Mouse (Mus musculus) myocyte (in vitro differentiated cells): ENCODE measurements around the gene Smo. TPM values are rescaled to one million over a fixed set of nuclear protein-coding genes. Genes with fewer than 3 reads are reported as not detected.

Experiments used
- H3K27me3 ChIP-seq: one replicate; pipeline ENCODE4 v1.6.1; 2011; ENCODE audit not compliant: control insufficient read depth, insufficient read depth, insufficient read length
- H3K36me3 ChIP-seq: one replicate; pipeline ENCODE4 v1.6.1; 2011; ENCODE audit not compliant: control insufficient read depth, insufficient read depth
- H3K4me2 ChIP-seq: one replicate; pipeline ENCODE4 v1.6.1; 2011; ENCODE audit warnings: low read depth, control low read depth
- H3K4me3 ChIP-seq: one replicate; pipeline ENCODE4 v1.5.1; 2011; ENCODE audit warnings: mild to moderate bottlenecking, control low read depth, moderate library complexity
- H3K79me2 ChIP-seq: one replicate; pipeline ENCODE4 v1.6.1; 2011; ENCODE audit not compliant: control insufficient read depth, insufficient read depth
- H3ac ChIP-seq: one replicate; pipeline ENCODE4 v1.6.1; 2011; ENCODE audit not compliant: control insufficient read depth, insufficient read length
- CEBPB ChIP-seq: IDR thresholded peaks from 2 replicates; pipeline ENCODE4 v1.6.1; 2011; ENCODE audit warnings: mild to moderate bottlenecking, moderate library complexity; ENCODE audit not compliant: poor library complexity, insufficient read depth, severe bottlenecking
- E2F4 ChIP-seq: IDR thresholded peaks from one replicate; pipeline ENCODE4 v1.6.1; 2011; ENCODE audit warnings: mild to moderate bottlenecking, control low read depth, moderate library complexity; ENCODE audit not compliant: insufficient read depth
- MAX ChIP-seq: IDR thresholded peaks from one replicate; pipeline ENCODE4 v1.6.1; 2011; ENCODE audit warnings: low read depth, mild to moderate bottlenecking, control low read depth
- MYOD1 ChIP-seq, 3 experiments: IDR thresholded peaks; one replicate each; pipeline ENCODE4 v1.6.1; 2011; ENCODE audit warnings: control low read depth in 2 of 3, low read depth in 2 of 3, mild to moderate bottlenecking in 2 of 3, moderate library complexity in 1 of 3; ENCODE audit not compliant: insufficient read length in 2 of 3, control insufficient read depth in 1 of 3
- MYOG ChIP-seq, 3 experiments: IDR thresholded peaks; one replicate each; pipeline ENCODE4 v1.6.1; 2011; ENCODE audit warnings: control low read depth in 2 of 3, low read depth in 2 of 3, mild to moderate bottlenecking in 2 of 3; ENCODE audit not compliant: insufficient read length in 2 of 3, control insufficient read depth in 1 of 3, insufficient read depth in 1 of 3
- POLR2A ChIP-seq: IDR thresholded peaks from one replicate; pipeline ENCODE4 v1.6.1; 2011; ENCODE audit warnings: low read depth, mild to moderate bottlenecking, control low read depth, moderate library complexity; ENCODE audit not compliant: insufficient read length
- POLR2AphosphoS2 ChIP-seq: IDR thresholded peaks from one replicate; pipeline ENCODE4 v1.6.1; 2011; ENCODE audit warnings: low read depth, control low read depth; ENCODE audit not compliant: insufficient read length
- REST ChIP-seq: IDR thresholded peaks from one replicate; pipeline ENCODE4 v1.6.1; 2011; ENCODE audit warnings: mild to moderate bottlenecking, control low read depth, moderate library complexity; ENCODE audit not compliant: insufficient read depth, insufficient read length
- SRF ChIP-seq: IDR thresholded peaks from one replicate; pipeline ENCODE4 v1.6.1; 2011; ENCODE audit warnings: low read depth; ENCODE audit not compliant: control insufficient read depth, insufficient read length
- TCF12 ChIP-seq: IDR thresholded peaks from one replicate; pipeline ENCODE4 v1.6.1; 2011; ENCODE audit warnings: mild to moderate bottlenecking, control low read depth; ENCODE audit not compliant: poor library complexity, insufficient read depth, severe bottlenecking
- TCF3 ChIP-seq: IDR thresholded peaks from one replicate; pipeline ENCODE4 v1.6.1; 2011; ENCODE audit warnings: low read depth, control low read depth; ENCODE audit not compliant: insufficient read length
- USF1 ChIP-seq: IDR thresholded peaks from one replicate; pipeline ENCODE4 v1.6.1; 2011; ENCODE audit warnings: low read depth, mild to moderate bottlenecking, control low read depth, moderate library complexity
- polyA plus RNA-seq: library from polyadenylated mRNA; unstranded; fragments of >200 nt; fragmentation: generic; extraction: Trizol; gene quantifications from one replicate; pipeline ENCODE4 v1.2.1, GENCODE M21; 2012; ENCODE audit warnings: missing spikeins

Gene Smo
- polyA plus RNA-seq, 1 experiment, result 30.2 TPM

GRCm38 (mm10) chr6:29712011-29712584, 23.2 kb upstream of the Smo start:
- TF ChIP-seq SRF, result no peak
- TF ChIP-seq POLR2A, result no peak
- TF ChIP-seq USF1, result no peak
- TF ChIP-seq MAX, result no peak
- no peak for TF ChIP-seq REST
- TF ChIP-seq E2F4, result no peak
- TF ChIP-seq MYOD1 (IDR thresholded peaks at IDR 0.05; ENCODE audit: control insufficient read depth in 1 of 3, insufficient read length in 2 of 3, low read depth in 2 of 3), result no peak
- TF ChIP-seq POLR2AphosphoS2, result no peak
- no peak for TF ChIP-seq MYOG (IDR thresholded peaks at IDR 0.05; ENCODE audit: control insufficient read depth in 1 of 3, insufficient read depth in 1 of 3, insufficient read length in 2 of 3, low read depth in 2 of 3)
- TF ChIP-seq CEBPB, result no peak
- no peak for TF ChIP-seq TCF12
- no peak for TF ChIP-seq TCF3
- Histone ChIP-seq H3ac (no peak overlapping the region), H3K4me2 (no peak overlapping the region), H3K27me3 (peaks cover 7% of the 10 kb centered on the region), H3K36me3 (no peaks in the 10 kb centered on the region), H3K4me3 (no peak overlapping the region), H3K79me2 (no peaks in the 10 kb centered on the region)

- H3K4me3 ChIP-seq, result no peak overlapping the region
- no peaks in the 10 kb centered on the region for H3K79me2 ChIP-seq
- H3K27me3 ChIP-seq, result peaks cover 2% of the 10 kb centered on the region
- H3K36me3 ChIP-seq, result no peaks in the 10 kb centered on the region
- no peak overlapping the region for H3K4me2 ChIP-seq
- TF ChIP-seq USF1 (no peak), MYOD1 (IDR thresholded peaks at IDR 0.05; ENCODE audit: control insufficient read depth in 1 of 3, insufficient read length in 2 of 3, low read depth in 2 of 3) (no peak), POLR2AphosphoS2 (no peak), POLR2A (no peak), MAX (no peak), MYOG (IDR thresholded peaks at IDR 0.05; ENCODE audit: control insufficient read depth in 1 of 3, insufficient read depth in 1 of 3, insufficient read length in 2 of 3, low read depth in 2 of 3) (no peak), TCF12 (no peak), REST (no peak)
- no peak overlapping the region for H3ac ChIP-seq
Observed at GRCm38 (mm10) chr6:29716624-29717365, 18.5 kb upstream of the Smo start.

GRCm38 (mm10) chr6:29717541-29717940, 17.8 kb upstream of the Smo start:
- no peaks in the 10 kb centered on the region for H3K79me2 ChIP-seq
- TF ChIP-seq E2F4 (no peak), USF1 (no peak), MYOG (IDR thresholded peaks at IDR 0.05; ENCODE audit: control insufficient read depth in 1 of 3, insufficient read depth in 1 of 3, insufficient read length in 2 of 3, low read depth in 2 of 3) (no peak), POLR2A (no peak), REST (no peak), TCF12 (no peak), CEBPB (no peak), POLR2AphosphoS2 (no peak), SRF (no peak)
- H3ac ChIP-seq, result no peak overlapping the region
- no peaks in the 10 kb centered on the region for H3K36me3 ChIP-seq
- H3K27me3 ChIP-seq, result peaks cover 5% of the 10 kb centered on the region
- no peak overlapping the region for H3K4me2 ChIP-seq
- H3K4me3 ChIP-seq, result no peak overlapping the region

GRCm38 (mm10) chr6:29717952-29718521, 17.3 kb upstream of the Smo start:
- no peak overlapping the region for H3ac ChIP-seq
- H3K4me3 ChIP-seq, result no peak overlapping the region
- TF ChIP-seq TCF12 (no peak), MYOG (IDR thresholded peaks at IDR 0.05; ENCODE audit: control insufficient read depth in 1 of 3, insufficient read depth in 1 of 3, insufficient read length in 2 of 3, low read depth in 2 of 3) (no peak), POLR2A (no peak), TCF3 (no peak), REST (no peak), SRF (no peak), MYOD1 (IDR thresholded peaks at IDR 0.05; ENCODE audit: control insufficient read depth in 1 of 3, insufficient read length in 2 of 3, low read depth in 2 of 3) (no peak), E2F4 (no peak), USF1 (no peak), MAX (no peak), POLR2AphosphoS2 (no peak), CEBPB (no peak)
- H3K36me3 ChIP-seq, result no peaks in the 10 kb centered on the region
- H3K4me2 ChIP-seq, result no peak overlapping the region
- no peaks in the 10 kb centered on the region for H3K79me2 ChIP-seq
- peaks cover 5% of the 10 kb centered on the region for H3K27me3 ChIP-seq

- H3K27me3 ChIP-seq, result peaks cover 5% of the 10 kb centered on the region
- peak overlapping the region; percentile 66 for H3K4me2 ChIP-seq
- no peaks in the 10 kb centered on the region for H3K79me2 ChIP-seq
- H3ac ChIP-seq, result no peak overlapping the region
- H3K36me3 ChIP-seq, result no peaks in the 10 kb centered on the region
- TF ChIP-seq MAX, result no peak
- TF ChIP-seq SRF, result no peak
- no peak for TF ChIP-seq POLR2AphosphoS2
- no peak for TF ChIP-seq REST
- no peak for TF ChIP-seq TCF3
- no peak for TF ChIP-seq USF1
- no peak for TF ChIP-seq CEBPB
- TF ChIP-seq MYOG (IDR thresholded peaks at IDR 0.05; ENCODE audit: control insufficient read depth in 1 of 3, insufficient read depth in 1 of 3, insufficient read length in 2 of 3, low read depth in 2 of 3), result no peak
- TF ChIP-seq TCF12, result no peak
- TF ChIP-seq MYOD1 (IDR thresholded peaks at IDR 0.05; ENCODE audit: control insufficient read depth in 1 of 3, insufficient read length in 2 of 3, low read depth in 2 of 3), result no peak
- TF ChIP-seq POLR2A, result no peak
- TF ChIP-seq E2F4, result no peak
- H3K4me3 ChIP-seq, result no peak overlapping the region
Observed at GRCm38 (mm10) chr6:29718894-29719329, 16.4 kb upstream of the Smo start.
